Mouse (Mus musculus) hindbrain, embryonic 11.5 days (tissue): ENCODE data around the gene Gm5244. TPM values are rescaled to one million over a fixed set of nuclear protein-coding genes. Genes with fewer than 3 reads are reported as not detected.

ENCODE experiments used
- ATAC-seq: fragments of 200-750 bp; cut with Nextera tagmentation; 2 replicates; pipeline ENCODE4 v1.8.0; 2017; ENCODE audit warnings: mild to moderate bottlenecking, moderate TSS enrichment, moderate library complexity; ENCODE audit not compliant: low FRiP score
- DNase-seq: peaks from one replicate; pipeline ENCODE4 v3.0.0-alpha.2; 2015; ENCODE audit warnings: low spot score
- H3K27ac ChIP-seq: fragments of 300-500 bp; sonication (generic); 2 replicates; pipeline ENCODE4 v1.5.1; 2014; ENCODE audit warnings: mild to moderate bottlenecking, low read depth, low read length
- H3K27me3 ChIP-seq: fragments of 300-500 bp; sonication (generic); 2 replicates; pipeline ENCODE4 v1.6.1; 2014; ENCODE audit warnings: mild to moderate bottlenecking, low read length, moderate library complexity, mixed read lengths; ENCODE audit not compliant: control insufficient read depth, insufficient read depth
- H3K36me3 ChIP-seq: fragments of 300-500 bp; sonication (generic); 2 replicates; pipeline ENCODE4 v1.6.1; 2014; ENCODE audit warnings: mild to moderate bottlenecking, low read length, moderate library complexity, mixed read lengths; ENCODE audit not compliant: control insufficient read depth, insufficient read depth
- H3K4me1 ChIP-seq: fragments of 300-500 bp; sonication (generic); replicated peaks from 2 replicates; pipeline ENCODE4 v1.6.1; 2014; ENCODE audit warnings: low read length, mixed read lengths; ENCODE audit not compliant: control insufficient read depth, insufficient read depth
- H3K4me2 ChIP-seq: fragments of 300-500 bp; sonication (generic); replicated peaks from 2 replicates; pipeline ENCODE4 v1.6.1; 2014; ENCODE audit warnings: mild to moderate bottlenecking, low read depth, low read length
- H3K4me3 ChIP-seq: fragments of 300-500 bp; sonication (generic); 2 replicates; pipeline ENCODE4 v1.5.1; 2014; ENCODE audit warnings: low read depth, low read length
- H3K9ac ChIP-seq: fragments of 300-500 bp; sonication (generic); 2 replicates; pipeline ENCODE4 v1.6.1; 2014; ENCODE audit warnings: low read depth, low read length
- H3K9me3 ChIP-seq: fragments of 300-500 bp; sonication (generic); 2 replicates; pipeline ENCODE4 v1.6.1; 2016; ENCODE audit warnings: low read length; ENCODE audit not compliant: control insufficient read depth
- WGBS: fragments of 180-500 bp; shearing (Covaris S2); extraction: QIAGEN DNeasy Blood & Tissue Kit; methylation state at CpG from one replicate; pipeline ENCODE4 v1.1.7; 2014; 5-methylcytosine and 5-hydroxymethylcytosine counted together
- polyA plus RNA-seq: library from polyadenylated mRNA; unstranded; fragments of >200 nt; fragmentation: Nextera tagmentation; extraction: Ambion mirVana; gene quantifications from 2 replicates; pipeline ENCODE4 v1.2.1, GENCODE M21; 2014

Gm5244 gene
- polyA plus RNA-seq, 1 experiment from 2014 or later = not detected

DNA sequence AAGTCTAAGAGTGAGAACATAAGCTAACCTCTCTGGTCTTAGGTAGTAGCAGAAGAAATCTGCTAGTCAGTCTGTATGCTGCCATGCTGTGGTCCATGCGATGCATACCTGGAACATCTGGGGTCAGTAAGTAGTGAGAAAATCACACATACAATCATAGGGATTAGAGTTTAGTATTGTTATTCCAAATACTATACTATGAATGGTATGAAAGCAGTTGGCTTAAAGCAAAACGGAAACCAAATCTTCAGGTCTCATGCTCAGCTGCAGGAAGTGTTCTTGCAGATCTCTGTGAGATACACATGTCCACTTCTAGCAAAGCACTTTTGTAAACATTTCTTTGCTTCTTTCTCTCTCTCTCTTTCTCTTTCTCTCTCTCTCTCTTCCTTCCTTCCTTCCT is 40.3 kb upstream of the Gm5244 start:
- ATAC-seq (no peak), DNase-seq (no peak)
- Histone ChIP-seq H3K27me3 (no peaks in the 10 kb centered on the region), H3K36me3 (no peaks in the 10 kb centered on the region), H3K4me3 (no peak overlapping the region), H3K4me1 (no peaks in the 10 kb centered on the region), H3K4me2 (no peak overlapping the region), H3K9me3 (no peaks in the 10 kb centered on the region), H3K27ac (no peak overlapping the region), H3K9ac (no peak overlapping the region)
- WGBS = 79% methylated on average over 2 of the region's 2 CpGs

DNA sequence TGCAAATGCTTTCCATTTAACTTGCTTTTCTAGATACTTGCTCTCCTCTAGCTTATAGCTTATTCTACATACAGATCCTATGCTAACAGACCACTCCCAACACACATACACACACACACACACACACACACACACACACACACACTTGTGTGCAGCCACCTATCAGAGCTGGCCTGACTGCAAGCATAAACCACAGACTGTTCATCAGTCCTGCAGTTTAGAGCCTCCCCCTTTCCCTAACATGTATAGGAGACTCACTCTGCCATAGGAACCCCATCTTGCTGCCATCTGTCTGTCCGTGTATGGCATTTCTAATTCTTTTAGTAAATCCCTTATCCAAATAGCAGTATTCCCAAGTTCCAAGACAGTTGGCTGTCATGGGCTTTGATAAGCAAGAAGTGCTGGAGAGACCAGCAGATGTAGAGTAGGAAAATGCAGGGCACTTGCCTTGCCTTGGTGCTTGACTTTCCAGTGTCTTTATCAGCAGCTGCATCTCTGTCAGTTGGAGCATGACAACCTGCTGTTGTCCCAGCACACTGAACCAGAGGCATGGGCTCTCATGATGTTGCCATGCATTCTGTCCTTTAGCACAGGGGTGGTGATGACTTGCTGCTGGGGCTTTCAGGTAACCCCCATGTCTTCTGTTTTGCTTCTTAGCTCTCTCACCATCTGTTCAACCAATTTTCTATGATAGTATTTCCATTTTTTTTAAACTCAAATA is 33.7 kb upstream of the Gm5244 start:
- H3K9me3 ChIP-seq = no peaks in the 10 kb centered on the region
- H3K27me3 ChIP-seq = no peaks in the 10 kb centered on the region
- no peaks in the 10 kb centered on the region for H3K36me3 ChIP-seq
- DNase-seq (no peak), ATAC-seq (no peak)
- H3K27ac ChIP-seq = no peak overlapping the region
- H3K4me3 ChIP-seq = no peak overlapping the region
- H3K4me2 ChIP-seq = no peak overlapping the region
- H3K4me1 ChIP-seq = no peaks in the 10 kb centered on the region
- 88% methylated on average over 1 of the region's 1 CpGs for WGBS
- no peak overlapping the region for H3K9ac ChIP-seq

DNA sequence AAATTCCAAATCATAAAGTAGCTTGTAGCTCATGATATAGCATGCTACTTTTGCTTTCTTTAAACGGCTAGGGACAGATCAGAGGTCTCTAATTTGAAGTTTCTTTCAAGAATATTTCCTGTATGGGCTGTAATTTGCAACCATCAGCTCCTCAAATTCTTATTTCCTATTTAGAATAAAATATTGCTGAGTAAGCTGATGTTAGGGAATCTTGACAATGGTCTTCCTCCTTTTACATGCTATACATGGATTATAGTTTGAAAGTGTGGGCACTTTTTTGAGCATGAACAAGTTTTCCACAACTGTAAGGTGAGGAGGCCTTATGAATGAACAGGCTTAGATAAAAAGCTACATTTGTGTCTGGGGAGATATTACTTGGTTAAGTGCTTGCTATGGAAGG is 32.6 kb upstream of the Gm5244 start:
- WGBS = 76% methylated on average over 1 of the region's 1 CpGs
- Histone ChIP-seq H3K4me2 (no peak overlapping the region), H3K27me3 (no peaks in the 10 kb centered on the region)

DNA sequence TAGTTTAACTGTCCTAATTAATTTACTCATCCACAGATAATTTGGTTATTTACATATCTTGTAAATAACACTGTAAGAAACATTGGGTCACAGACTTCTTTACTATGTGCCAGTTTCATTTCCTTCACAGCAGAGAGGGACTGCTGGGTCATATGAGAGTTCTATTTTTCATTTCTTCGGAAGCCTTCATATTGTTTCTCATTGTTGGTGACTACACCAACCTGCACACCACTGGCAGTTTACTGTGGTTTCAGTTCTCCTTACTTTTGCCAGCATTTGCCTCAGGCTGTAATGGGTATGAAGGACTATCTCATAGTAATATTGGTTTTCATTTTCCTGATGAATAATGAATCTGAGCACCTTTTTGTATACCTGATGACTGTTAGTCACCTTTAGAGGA is 28.0 kb upstream of the Gm5244 start:
- ATAC-seq (no peak), DNase-seq (no peak)
- no peak overlapping the region for H3K9ac ChIP-seq
- H3K4me3 ChIP-seq = no peak overlapping the region
- 89% methylated on average over 1 of the region's 1 CpGs for WGBS
- no peak overlapping the region for H3K27ac ChIP-seq
- H3K36me3 ChIP-seq = no peaks in the 10 kb centered on the region
- H3K4me2 ChIP-seq = no peak overlapping the region
- no peaks in the 10 kb centered on the region for H3K4me1 ChIP-seq
- no peaks in the 10 kb centered on the region for H3K27me3 ChIP-seq
- no peaks in the 10 kb centered on the region for H3K9me3 ChIP-seq

More for the DNA sequence above, 32.6 kb upstream of the Gm5244 start:
- DNase-seq = no peak
- ATAC-seq = no peak
- Histone ChIP-seq H3K9ac (no peak overlapping the region), H3K36me3 (no peaks in the 10 kb centered on the region), H3K9me3 (no peaks in the 10 kb centered on the region), H3K4me3 (no peak overlapping the region), H3K4me1 (no peaks in the 10 kb centered on the region), H3K27ac (no peak overlapping the region)

DNA sequence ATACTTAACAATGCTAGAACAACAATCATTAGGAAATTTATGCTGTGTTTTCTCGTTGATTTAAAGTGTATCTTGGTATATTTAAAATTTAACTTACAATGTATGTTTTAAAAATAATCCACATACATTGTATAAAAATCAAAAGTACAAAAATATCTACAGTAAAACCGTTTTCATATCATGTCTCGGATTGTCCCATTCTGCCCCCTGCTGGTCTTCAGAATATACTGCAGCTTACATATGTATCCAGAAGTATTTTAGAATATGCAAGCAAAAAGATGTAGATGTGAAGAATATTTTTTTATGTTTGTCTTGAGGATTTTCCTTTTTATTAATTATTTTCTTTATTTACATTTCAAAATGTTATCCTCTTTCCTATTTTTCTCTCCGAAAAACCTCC is 26.1 kb upstream of the Gm5244 start:
- peak; percentile 51 for DNase-seq
- ATAC-seq = no peak
- Histone ChIP-seq H3K9ac (no peak overlapping the region), H3K4me2 (no peak overlapping the region), H3K36me3 (no peaks in the 10 kb centered on the region), H3K27me3 (no peaks in the 10 kb centered on the region), H3K4me3 (no peak overlapping the region), H3K4me1 (no peaks in the 10 kb centered on the region), H3K9me3 (no peaks in the 10 kb centered on the region), H3K27ac (no peak overlapping the region)
- WGBS = 36% methylated on average over 4 of the region's 4 CpGs

DNA sequence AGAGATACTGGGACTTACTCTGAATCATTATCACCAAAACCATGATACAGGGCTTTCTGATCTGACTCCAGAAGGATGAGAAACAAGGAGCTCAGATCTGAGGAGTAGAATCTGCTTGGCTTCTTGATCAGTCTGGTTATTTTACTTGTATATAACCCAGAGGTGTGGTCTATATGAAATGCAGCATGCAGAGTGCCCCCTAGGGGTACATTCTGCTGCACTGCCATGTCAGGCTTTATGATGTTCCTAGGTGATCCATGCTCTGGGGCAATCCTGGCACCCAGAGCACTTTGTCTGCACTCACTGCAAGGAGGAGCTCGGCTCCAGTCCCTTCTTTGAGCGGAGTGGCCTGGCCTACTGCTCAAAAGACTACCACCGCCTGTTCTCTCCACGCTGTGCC is 21.9 kb upstream of the Gm5244 start:
- Histone ChIP-seq H3K4me3 (no peak overlapping the region), H3K4me1 (no peaks in the 10 kb centered on the region), H3K9ac (no peak overlapping the region), H3K27ac (no peak overlapping the region), H3K4me2 (no peak overlapping the region), H3K9me3 (no peaks in the 10 kb centered on the region), H3K27me3 (no peaks in the 10 kb centered on the region), H3K36me3 (no peaks in the 10 kb centered on the region)
- ATAC-seq (no peak), DNase-seq (no peak)
- WGBS = 70% methylated on average over 4 of the region's 4 CpGs

DNA sequence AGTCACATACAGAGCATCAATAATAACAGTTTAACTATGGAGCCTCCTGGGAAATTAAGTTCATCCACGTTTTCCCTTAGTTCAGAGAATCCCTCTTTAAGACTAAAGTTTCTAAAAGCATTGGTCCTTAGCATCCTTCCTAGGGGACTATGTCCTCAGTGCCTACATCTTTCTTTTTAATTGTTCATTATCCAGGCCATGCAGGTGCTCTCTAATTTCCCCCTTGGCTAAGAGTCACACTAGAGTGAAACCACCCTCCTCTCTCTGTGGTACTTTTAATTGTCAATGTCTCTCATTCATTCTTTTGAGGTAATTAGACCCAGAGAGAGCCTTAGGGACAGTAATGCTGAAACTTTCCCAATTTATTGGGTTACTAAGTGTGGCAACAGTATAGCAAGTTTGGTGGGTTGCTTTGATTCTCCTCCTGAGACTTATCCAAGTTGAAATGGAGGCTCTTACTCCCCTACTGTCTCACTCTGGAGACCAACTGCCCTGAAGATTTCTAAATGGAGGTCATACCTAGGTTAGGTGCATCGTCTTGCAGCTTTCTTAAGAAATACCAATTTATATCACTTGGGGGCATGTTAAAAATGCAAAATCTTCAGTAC is 15.6 kb upstream of the Gm5244 start:
- 74% methylated on average over 2 of the region's 2 CpGs for WGBS
- no peak for DNase-seq
- Histone ChIP-seq H3K4me1 (no peaks in the 10 kb centered on the region), H3K27me3 (no peaks in the 10 kb centered on the region), H3K4me2 (no peak overlapping the region), H3K9ac (no peak overlapping the region), H3K4me3 (no peak overlapping the region), H3K36me3 (no peaks in the 10 kb centered on the region), H3K9me3 (no peaks in the 10 kb centered on the region), H3K27ac (no peak overlapping the region)
- ATAC-seq = no peak

DNA sequence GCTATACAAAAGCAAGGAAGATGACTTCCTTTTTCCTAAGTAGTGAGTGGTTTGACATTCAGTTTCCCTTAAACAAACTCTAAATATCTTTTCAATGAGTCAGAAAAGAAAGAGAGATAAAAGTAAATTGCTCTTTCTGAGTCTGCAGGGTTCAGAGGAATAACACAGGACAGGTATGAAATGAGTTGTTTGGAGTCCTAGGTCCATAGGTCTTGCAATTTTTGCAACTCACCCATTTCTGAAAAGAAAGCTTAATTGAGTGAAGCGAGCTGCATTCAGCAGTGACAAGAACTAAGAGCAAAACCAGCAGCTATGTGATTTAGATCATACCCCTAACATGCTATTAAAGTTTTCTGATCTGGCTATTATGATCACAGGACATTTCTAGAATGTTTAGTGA is 14.9 kb upstream of the Gm5244 start:
- Histone ChIP-seq H3K36me3 (no peaks in the 10 kb centered on the region), H3K9ac (no peak overlapping the region), H3K27me3 (no peaks in the 10 kb centered on the region), H3K9me3 (no peaks in the 10 kb centered on the region), H3K27ac (no peak overlapping the region), H3K4me2 (no peak overlapping the region), H3K4me3 (no peak overlapping the region), H3K4me1 (no peaks in the 10 kb centered on the region)
- ATAC-seq = no peak
- WGBS = 83% methylated on average over 1 of the region's 1 CpGs
- DNase-seq = no peak

DNA sequence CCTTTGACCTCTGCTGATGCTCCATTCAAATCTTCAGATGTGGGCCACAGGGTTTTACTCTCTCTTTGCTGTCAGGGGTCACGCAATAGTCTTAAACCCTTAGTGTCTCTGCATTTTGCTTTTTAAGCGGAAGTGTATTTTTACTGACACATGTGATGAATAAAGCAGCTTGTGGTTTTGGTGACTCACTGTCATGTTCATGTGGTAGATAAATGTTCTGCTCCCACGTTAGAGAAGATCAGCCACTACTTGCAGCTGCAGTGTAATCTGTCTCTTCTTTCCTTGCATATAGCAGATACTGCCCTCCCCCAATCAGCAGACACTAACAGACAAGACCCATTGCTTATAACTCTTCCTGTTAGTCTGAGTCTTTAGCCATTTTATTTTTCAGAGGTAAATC is 12.9 kb upstream of the Gm5244 start:
- 86% methylated on average over 3 of the region's 3 CpGs for WGBS
- H3K27me3 ChIP-seq = no peaks in the 10 kb centered on the region
- no peak overlapping the region for H3K4me3 ChIP-seq
- H3K4me2 ChIP-seq = no peak overlapping the region
- no peaks in the 10 kb centered on the region for H3K9me3 ChIP-seq
- no peak overlapping the region for H3K27ac ChIP-seq
- DNase-seq = no peak
- H3K36me3 ChIP-seq = no peaks in the 10 kb centered on the region
- ATAC-seq = no peak
- no peaks in the 10 kb centered on the region for H3K4me1 ChIP-seq
- no peak overlapping the region for H3K9ac ChIP-seq
